Mouse (Mus musculus): ENCODE data around the gene Hsd17b13. TPM values are rescaled to one million over a fixed set of nuclear protein-coding genes. Genes with fewer than 3 reads are reported as not detected.

Gene Hsd17b13
- total RNA-seq, 2 experiments from 2014 or later = not detected

Other genes with a start within 250 kb of the Hsd17b13 start
- 10 to 100 TPM; 12.6 to 13.5 TPM for gene Klhl8, start 66.2 kb downstream of the Hsd17b13 start, total RNA-seq (2021)
- gene Hsd17b11, start 44.5 kb upstream of the Hsd17b13 start, total RNA-seq (2021) = 10 to 100 TPM; 25.2 to 29.6 TPM
- 10 to 100 TPM; 51.4 to 52.3 TPM for gene Nudt9, start 68.9 kb upstream of the Hsd17b13 start, total RNA-seq (2021)
- not detected for gene Gm17660, start 100.2 kb upstream of the Hsd17b13 start, total RNA-seq (2021)
- 100 to 1,000 TPM; 191 to 258 TPM for gene Sparcl1, start 136.3 kb upstream of the Hsd17b13 start, total RNA-seq (2021)
- not detected for gene Dspp, start 193.3 kb upstream of the Hsd17b13 start, total RNA-seq (2021)
- gene Dmp1, start 225.2 kb upstream of the Hsd17b13 start, total RNA-seq (2021) = not detected